25 mouse cellular contexts compared by ENCODE assay signal in the genomic region with DNA sequence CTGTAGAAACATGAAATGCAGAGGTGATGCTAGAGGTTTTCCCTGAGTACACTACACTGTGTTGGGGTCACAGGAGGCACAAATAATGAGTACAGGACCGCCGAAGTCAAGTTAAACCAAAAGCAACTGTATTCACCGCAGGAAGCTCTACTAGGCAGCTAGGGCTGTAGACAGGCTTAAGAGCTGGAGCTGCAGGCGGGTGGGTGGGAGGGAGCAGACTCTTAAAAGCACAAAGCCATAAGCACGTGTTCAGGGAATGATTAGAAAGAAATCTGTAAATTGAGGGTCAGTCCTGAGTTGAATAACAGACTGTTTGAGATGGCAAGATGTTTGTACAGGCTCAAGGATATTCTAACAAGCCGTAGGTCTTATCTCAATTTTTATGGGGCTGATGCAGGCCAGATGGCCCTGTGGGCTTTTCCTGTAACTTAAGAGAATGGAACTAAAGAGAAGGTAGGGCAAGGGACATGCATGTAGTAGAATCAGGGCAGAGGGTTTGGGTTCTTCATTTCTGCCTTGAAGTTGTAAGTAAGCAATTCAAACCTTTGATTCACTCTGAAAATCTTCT.
DNase-seq lines count a peak whose midpoint lies in the region; ATAC-seq and TF ChIP-seq lines count a peak whose summit lies in the region.
"Had no signal": no experiment of that assay in that cellular context is flagged by ENCODE, and none has a peak within 500 bp of the region (broad histone marks: within the 10 kb centered on the region; RNA-seq: fewer than 3 reads in every experiment).

No protein-coding gene starts in this region.

- DNase-seq in heart, embryonic 10.5 days (ENCODE audit: low spot score): peak; percentile 75
- DNase-seq in heart, postnatal 4 days: no peak
- no peak for DNase-seq in heart, adult 8-10 months (ENCODE audit: low spot score)
- peak; percentile 21 for DNase-seq in forelimb bud, embryonic 11.5 days (ENCODE audit: low read depth, low spot score)
- DNase-seq in limb, embryonic 14.5 days (ENCODE audit: low spot score): no peak
- DNase-seq in ovary, postnatal 10 days (ENCODE audit: low spot score): no peak
- DNase-seq: adrenal gland, adult 8-10 months; cerebellum, adult 9-10 months; gastrocnemius, postnatal 10 days; kidney, adult 8-10 months; kidney, postnatal 10 days; liver, postnatal 0 days; right cerebral cortex, adult 18-20 months; right cerebral cortex, postnatal 4 days; thymus, adult 18-20 months; thymus, postnatal 36 days had no signal

- H3K36me3 ChIP-seq in heart, embryonic 10.5 days: no peaks in the 10 kb centered on the region
- no peaks in the 10 kb centered on the region for H3K36me3 ChIP-seq in heart, embryonic 16.5 days (ENCODE audit: control insufficient read depth, insufficient read depth)
- no peaks in the 10 kb centered on the region for H3K36me3 ChIP-seq in limb, embryonic 14.5 days (ENCODE audit: control insufficient read depth, insufficient read depth, low read length)
- H3K36me3 ChIP-seq: forebrain, embryonic 15.5 days; hindbrain, embryonic 13.5 days; midbrain, embryonic 10.5 days; stomach, embryonic 15.5 days had no signal

- peak overlapping the region; percentile 67; the same call in 1 of the 2 replicates for H3K27ac ChIP-seq in heart, embryonic 10.5 days
- no peak overlapping the region for H3K27ac ChIP-seq in heart, embryonic 16.5 days (ENCODE audit: low read length)
- H3K27ac ChIP-seq in limb, embryonic 14.5 days (replicated peaks; ENCODE audit: low read depth, low read length): no peak overlapping the region
- H3K27ac ChIP-seq: forebrain, embryonic 15.5 days; hindbrain, embryonic 13.5 days; left cerebral cortex, adult 2 months; macrophage; midbrain, embryonic 10.5 days; stomach, embryonic 15.5 days had no signal

- no peaks in the 10 kb centered on the region for H3K9me3 ChIP-seq in heart, embryonic 10.5 days
- H3K9me3 ChIP-seq in heart, embryonic 16.5 days (replicated peaks; ENCODE audit: control insufficient read depth, low read length): no peaks in the 10 kb centered on the region
- H3K9me3 ChIP-seq in limb, embryonic 14.5 days (ENCODE audit: control insufficient read depth, low read length): no peaks in the 10 kb centered on the region
- H3K9me3 ChIP-seq: forebrain, embryonic 15.5 days; hindbrain, embryonic 13.5 days; midbrain, embryonic 10.5 days; stomach, embryonic 15.5 days had no signal

- no peak for TF ChIP-seq POLR2A in limb, embryonic 14.5 days (IDR thresholded peaks at IDR 0.05; ENCODE audit: borderline replicate concordance, extremely low read depth, insufficient read depth, insufficient read length)

- H3K4me3 ChIP-seq in heart, embryonic 10.5 days: no peak overlapping the region
- no peak overlapping the region for H3K4me3 ChIP-seq in heart, embryonic 16.5 days (ENCODE audit: low read length)
- H3K4me3 ChIP-seq in limb, embryonic 14.5 days (replicated peaks; ENCODE audit: low read length): no peak overlapping the region
- H3K4me3 ChIP-seq: forebrain, embryonic 15.5 days; hindbrain, embryonic 13.5 days; left cerebral cortex, adult 2 months; midbrain, embryonic 10.5 days; stomach, embryonic 15.5 days had no signal

- peak overlapping the region; percentile 18; the same call in 1 of the 2 replicates for H3K4me2 ChIP-seq in heart, embryonic 16.5 days (ENCODE audit: low read depth, low read length)
- no peak overlapping the region for H3K4me2 ChIP-seq in limb, embryonic 14.5 days (replicated peaks; ENCODE audit: low read depth, low read length, severe bottlenecking)
- H3K4me2 ChIP-seq: forebrain, embryonic 15.5 days; hindbrain, embryonic 13.5 days; liver, embryonic 11.5 days; stomach, embryonic 15.5 days had no signal

- peaks cover 6% of the 10 kb centered on the region; the same call in 1 of the 2 replicates for H3K4me1 ChIP-seq in heart, embryonic 10.5 days
- 0 out of 2 replicates have a peak, but pooled peaks cover 5% of the 10 kb centered on the region for H3K4me1 ChIP-seq in heart, embryonic 16.5 days (ENCODE audit: control insufficient read depth, insufficient read depth, low read length)
- H3K4me1 ChIP-seq in limb, embryonic 14.5 days (ENCODE audit: control insufficient read depth, insufficient read depth, low read length): no peaks in the 10 kb centered on the region
- H3K4me1 ChIP-seq: forebrain, embryonic 15.5 days; hindbrain, embryonic 13.5 days; midbrain, embryonic 10.5 days; stomach, embryonic 15.5 days had no signal

- H3K9ac ChIP-seq in heart, embryonic 16.5 days (ENCODE audit: low read length): no peak overlapping the region
- no peak overlapping the region for H3K9ac ChIP-seq in limb, embryonic 14.5 days (ENCODE audit: low read depth, low read length, severe bottlenecking)
- H3K9ac ChIP-seq: forebrain, embryonic 15.5 days; hindbrain, embryonic 13.5 days; liver, postnatal 0 days; stomach, embryonic 15.5 days had no signal

- WGBS in heart, embryonic 10.5 days: 15% methylated on average over 6 of the region's 6 CpGs
- WGBS in heart, embryonic 16.5 days: 10% methylated on average over 6 of the region's 6 CpGs
- WGBS in limb, embryonic 14.5 days: 15% methylated on average over 6 of the region's 6 CpGs

- no peak for ATAC-seq in heart, embryonic 16.5 days (replicated peaks; ENCODE audit: extremely low read depth, insufficient read depth, low FRiP score)
- 0 out of 2 replicates have a peak, but pooled peaks have one; percentile 53 for ATAC-seq in limb, embryonic 14.5 days (ENCODE audit: low FRiP score, low read depth)
- ATAC-seq: forebrain, embryonic 15.5 days; liver, postnatal 0 days; lung, postnatal 0 days had no signal

- H3K27me3 ChIP-seq in heart, embryonic 10.5 days (ENCODE audit: insufficient read depth, poor library complexity, severe bottlenecking): no peaks in the 10 kb centered on the region
- no peaks in the 10 kb centered on the region for H3K27me3 ChIP-seq in heart, embryonic 16.5 days (ENCODE audit: control insufficient read depth, insufficient read depth, low read length)
- H3K27me3 ChIP-seq in limb, embryonic 14.5 days (ENCODE audit: control insufficient read depth, insufficient read depth, low read length): no peaks in the 10 kb centered on the region
- H3K27me3 ChIP-seq: forebrain, embryonic 15.5 days; hindbrain, embryonic 13.5 days; stomach, embryonic 15.5 days had no signal

Comparison
In these comparisons a context has a peak if more than half of its experiments do, and no peak if none do; other contexts are left out.
1. DNase-seq: peak in heart, embryonic 10.5 days (single experiment) and forelimb bud, embryonic 11.5 days (single experiment); none in heart, postnatal 4 days (single experiment), heart, adult 8-10 months (single experiment), limb, embryonic 14.5 days (single experiment) and ovary, postnatal 10 days (single experiment).